Mouse (Mus musculus) stomach, postnatal 0 days (tissue): ENCODE results near the gene Ppp1r37.

Source experiments
- CTCF ChIP-seq: IDR thresholded peaks from 2 replicates; pipeline ENCODE4 v1.5.1; 2016; ENCODE audit warnings: antibody characterized with exemption, low read depth, mild to moderate bottlenecking, moderate library complexity
- EP300 ChIP-seq: optimal IDR thresholded peaks from 2 replicates; pipeline ENCODE3; 2016; ENCODE audit warnings: antibody characterized with exemption

- TF ChIP-seq CTCF (no peak), EP300 (no peak)
Observed at GRCm38 (mm10) chr7:19547344-19547969, 15.4 kb downstream of the Ppp1r37 start.
